Mouse (Mus musculus): ENCODE results near the gene Igfn1. TPM values are rescaled to one million over a fixed set of nuclear protein-coding genes. Genes with fewer than 3 reads are reported as not detected.

Gene Igfn1
- total and polyA plus RNA-seq, 3 experiments, result not detected

- H3K9ac ChIP-seq (ENCODE audit: low read depth, low read length), result no peak overlapping the region
- DNase-seq, result no peak
- no peaks in the 10 kb centered on the region for H3K4me1 ChIP-seq (ENCODE audit: control insufficient read depth, insufficient read depth, low read length)
- H3K27ac ChIP-seq, result no peak overlapping the region
- H3K79me2 ChIP-seq (replicated peaks; ENCODE audit: control insufficient read depth, insufficient read depth, low read length), result no peaks in the 10 kb centered on the region
- intact Hi-C loops (cut with DNase I), result no loop called here
- 56% methylated on average over 7 of the region's 7 CpGs for WGBS
- no peak overlapping the region for H3K4me3 ChIP-seq
- TF ChIP-seq CTCF (IDR thresholded peaks at IDR 0.05) (no peak), POLR2A (IDR thresholded peaks at IDR 0.05; ENCODE audit: insufficient read depth, low read depth, low read length) (no peak), EP300 (IDR thresholded peaks at IDR 0.05; ENCODE audit: insufficient read depth, low read depth, low read length) (no peak)
- peaks cover 8% of the 10 kb centered on the region for H3K27me3 ChIP-seq (ENCODE audit: control insufficient read depth, insufficient read depth, low read length)
- no peaks in the 10 kb centered on the region for H3K36me3 ChIP-seq (ENCODE audit: control insufficient read depth, insufficient read depth, low read length)
These were observed 82.9 kb downstream of the Igfn1 start for GRCm38 (mm10) chr1:135923229-135923628.

DNA sequence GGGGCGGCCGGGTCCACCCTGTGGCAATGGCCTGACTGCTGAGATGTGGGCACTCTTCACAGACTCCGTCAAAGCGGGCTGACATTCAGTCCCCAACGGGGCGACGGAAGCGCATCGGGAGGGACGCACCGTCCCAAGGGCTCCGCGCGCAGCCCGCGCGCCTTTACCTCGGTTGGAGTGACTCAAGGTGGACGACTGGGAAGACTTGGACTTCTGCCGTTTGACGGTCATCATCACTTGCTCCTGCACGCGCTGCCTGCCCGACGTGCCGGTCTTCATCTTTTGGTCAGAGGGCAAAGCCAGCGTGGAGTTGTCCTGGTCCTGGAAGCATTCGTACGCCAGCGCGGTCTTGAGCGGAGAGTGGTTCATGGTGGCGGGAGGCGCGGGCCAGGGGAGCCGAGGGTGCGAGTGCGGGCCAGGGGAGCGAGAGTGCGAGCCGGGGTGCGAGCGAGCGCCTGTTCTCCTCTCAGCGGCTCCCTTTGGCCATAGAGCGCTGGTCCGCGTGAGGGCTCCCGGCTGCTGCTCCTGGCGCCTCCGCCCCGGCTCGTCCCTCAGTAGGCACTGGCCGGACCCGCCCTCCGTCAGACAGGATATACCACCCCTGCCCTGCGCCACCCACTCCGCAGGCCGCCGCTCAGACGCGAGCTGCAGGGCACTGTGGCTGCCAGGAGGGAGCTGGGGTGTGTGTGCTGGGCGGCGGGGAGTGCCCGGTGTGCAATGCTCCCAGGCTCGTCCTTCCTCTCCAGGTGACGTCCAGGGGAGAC, 87.3 kb downstream of the Igfn1 start, which contains the start of gene Pkp1:
TSS of gene Pkp1 (minus strand) at position 564 of the 764 bp plus-strand sequence.
- WGBS, result 1% methylated on average over 60 of the region's 67 CpGs
- no peaks in the 10 kb centered on the region for H3K4me1 ChIP-seq (ENCODE audit: control insufficient read depth, insufficient read depth, low read length)
- H3K79me2 ChIP-seq (replicated peaks; ENCODE audit: control insufficient read depth, insufficient read depth, low read length), result no peaks in the 10 kb centered on the region
- peaks cover 8% of the 10 kb centered on the region for H3K27me3 ChIP-seq (ENCODE audit: control insufficient read depth, insufficient read depth, low read length)
- TF ChIP-seq POLR2A (IDR thresholded peaks at IDR 0.05; ENCODE audit: insufficient read depth, low read depth, low read length) (no peak), EP300 (IDR thresholded peaks at IDR 0.05; ENCODE audit: insufficient read depth, low read depth, low read length) (no peak), CTCF (IDR thresholded peaks at IDR 0.05) (no peak)
- DNase-seq, result no peak
- H3K36me3 ChIP-seq (ENCODE audit: control insufficient read depth, insufficient read depth, low read length), result no peaks in the 10 kb centered on the region
- H3K27ac ChIP-seq, result no peak within 1 kb of the TSS
- intact Hi-C loops (cut with DNase I), result no loop called here
- no peak within 1 kb of the TSS for H3K4me3 ChIP-seq
- no peak within 1 kb of the TSS for H3K9ac ChIP-seq (ENCODE audit: low read depth, low read length)

DNA sequence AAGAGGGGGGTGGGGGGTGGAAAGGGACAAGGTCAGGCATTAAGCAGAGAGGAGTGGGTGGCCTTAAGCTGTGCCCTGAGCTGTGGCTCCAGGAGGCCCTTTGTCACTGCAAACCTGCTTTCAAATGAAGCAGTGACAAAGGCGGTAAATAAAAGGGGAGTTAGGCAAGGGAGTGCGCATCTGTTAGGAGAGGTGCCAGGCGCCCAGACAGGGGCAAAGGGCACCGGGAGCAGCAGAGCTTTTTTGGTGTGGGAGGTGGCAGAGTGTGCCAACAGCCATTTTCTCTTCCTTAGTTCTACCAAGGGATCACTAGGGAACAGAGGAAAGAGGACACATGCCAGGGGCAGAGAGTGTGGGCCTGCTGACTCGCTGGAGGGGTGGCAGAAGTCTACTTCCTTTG, 88.9 kb downstream of the Igfn1 start:
- H3K9ac ChIP-seq (ENCODE audit: low read depth, low read length), result no peak overlapping the region
- H3K4me1 ChIP-seq (ENCODE audit: control insufficient read depth, insufficient read depth, low read length), result no peaks in the 10 kb centered on the region
- H3K27ac ChIP-seq, result no peak overlapping the region
- intact Hi-C loops (cut with DNase I), result no loop called here
- no peak for DNase-seq
- TF ChIP-seq CTCF (IDR thresholded peaks at IDR 0.05) (no peak), EP300 (IDR thresholded peaks at IDR 0.05; ENCODE audit: insufficient read depth, low read depth, low read length) (no peak), POLR2A (IDR thresholded peaks at IDR 0.05; ENCODE audit: insufficient read depth, low read depth, low read length) (no peak)
- H3K79me2 ChIP-seq (replicated peaks; ENCODE audit: control insufficient read depth, insufficient read depth, low read length), result no peaks in the 10 kb centered on the region
- no peak overlapping the region for H3K4me3 ChIP-seq
- H3K27me3 ChIP-seq (ENCODE audit: control insufficient read depth, insufficient read depth, low read length), result peaks cover 8% of the 10 kb centered on the region
- no peaks in the 10 kb centered on the region for H3K36me3 ChIP-seq (ENCODE audit: control insufficient read depth, insufficient read depth, low read length)
- 25% methylated on average over 5 of the region's 5 CpGs for WGBS

DNA sequence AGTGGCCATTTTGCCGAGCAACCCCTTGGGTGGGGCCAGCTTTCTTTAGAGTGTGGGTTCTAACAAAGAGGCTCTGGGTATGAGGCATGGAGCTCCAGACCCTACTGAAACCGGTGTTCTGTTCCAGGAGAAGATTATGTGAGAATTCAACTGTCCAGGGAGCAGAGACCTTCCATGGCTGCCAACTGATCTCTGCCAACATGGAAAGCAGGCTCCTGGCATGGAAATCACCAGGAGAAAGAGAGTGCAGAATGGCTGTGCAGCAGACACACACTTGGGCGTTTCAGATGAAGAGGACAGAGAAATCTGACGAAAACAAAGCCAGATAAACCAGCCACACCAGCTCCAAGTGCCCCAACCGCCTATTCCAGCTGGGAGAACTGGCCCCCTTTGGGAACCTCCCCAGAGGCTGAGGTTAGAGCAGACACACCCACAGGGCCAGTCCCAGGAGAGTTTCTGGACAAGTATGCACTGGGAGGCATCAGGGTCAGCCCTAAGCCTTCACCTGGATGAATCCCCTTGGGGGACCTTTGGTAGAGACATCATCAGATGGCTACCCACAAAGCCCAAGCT, 89.6 kb downstream of the Igfn1 start:
- H3K27ac ChIP-seq, result no peak overlapping the region
- peaks cover 8% of the 10 kb centered on the region for H3K27me3 ChIP-seq (ENCODE audit: control insufficient read depth, insufficient read depth, low read length)
- H3K9ac ChIP-seq (ENCODE audit: low read depth, low read length), result no peak overlapping the region
- WGBS, result 29% methylated on average over 5 of the region's 5 CpGs
- TF ChIP-seq POLR2A (IDR thresholded peaks at IDR 0.05; ENCODE audit: insufficient read depth, low read depth, low read length) (no peak), EP300 (IDR thresholded peaks at IDR 0.05; ENCODE audit: insufficient read depth, low read depth, low read length) (no peak), CTCF (IDR thresholded peaks at IDR 0.05) (no peak)
- H3K4me3 ChIP-seq, result no peak overlapping the region
- intact Hi-C loops (cut with DNase I), result no loop called here
- DNase-seq, result no peak
- H3K4me1 ChIP-seq (ENCODE audit: control insufficient read depth, insufficient read depth, low read length), result no peaks in the 10 kb centered on the region
- no peaks in the 10 kb centered on the region for H3K79me2 ChIP-seq (replicated peaks; ENCODE audit: control insufficient read depth, insufficient read depth, low read length)
- H3K36me3 ChIP-seq (ENCODE audit: control insufficient read depth, insufficient read depth, low read length), result no peaks in the 10 kb centered on the region

- H3K4me3 ChIP-seq, result no peak overlapping the region
- peaks cover 3% of the 10 kb centered on the region for H3K27me3 ChIP-seq (ENCODE audit: control insufficient read depth, insufficient read depth, low read length)
- H3K79me2 ChIP-seq (replicated peaks; ENCODE audit: control insufficient read depth, insufficient read depth, low read length), result no peaks in the 10 kb centered on the region
- H3K4me1 ChIP-seq (ENCODE audit: control insufficient read depth, insufficient read depth, low read length), result no peaks in the 10 kb centered on the region
- no peak overlapping the region for H3K9ac ChIP-seq (ENCODE audit: low read depth, low read length)
- no peaks in the 10 kb centered on the region for H3K36me3 ChIP-seq (ENCODE audit: control insufficient read depth, insufficient read depth, low read length)
- TF ChIP-seq POLR2A (IDR thresholded peaks at IDR 0.05; ENCODE audit: insufficient read depth, low read depth, low read length) (no peak), CTCF (IDR thresholded peaks at IDR 0.05) (no peak), EP300 (IDR thresholded peaks at IDR 0.05; ENCODE audit: insufficient read depth, low read depth, low read length) (no peak)
- no peak for DNase-seq
- intact Hi-C loops (cut with DNase I), result no loop called here
- WGBS, result 73% methylated on average over 4 of the region's 4 CpGs
- H3K27ac ChIP-seq, result no peak overlapping the region
These were observed 92.5 kb downstream of the Igfn1 start for GRCm38 (mm10) chr1:135913657-135914056.

- Histone ChIP-seq H3K4me1 (ENCODE audit: control insufficient read depth, insufficient read depth, low read length) (no peaks in the 10 kb centered on the region), H3K27me3 (ENCODE audit: control insufficient read depth, insufficient read depth, low read length) (no peaks in the 10 kb centered on the region), H3K36me3 (ENCODE audit: control insufficient read depth, insufficient read depth, low read length) (no peaks in the 10 kb centered on the region), H3K9ac (ENCODE audit: low read depth, low read length) (no peak overlapping the region), H3K4me3 (no peak overlapping the region), H3K79me2 (replicated peaks; ENCODE audit: control insufficient read depth, insufficient read depth, low read length) (no peaks in the 10 kb centered on the region), H3K27ac (no peak overlapping the region)
- no peak for TF ChIP-seq POLR2A (IDR thresholded peaks at IDR 0.05; ENCODE audit: insufficient read depth, low read depth, low read length)
- TF ChIP-seq EP300 (IDR thresholded peaks at IDR 0.05; ENCODE audit: insufficient read depth, low read depth, low read length), result no peak
- TF ChIP-seq CTCF (IDR thresholded peaks at IDR 0.05), result no peak
- WGBS, result 35% methylated on average over 6 of the region's 6 CpGs
- intact Hi-C loops (cut with DNase I), result no loop called here
- DNase-seq, result no peak
These were observed 96.8 kb downstream of the Igfn1 start for GRCm38 (mm10) chr1:135909381-135909780.
